Mouse (Mus musculus): Measurements from ENCODE around the gene Kcnk16. TPM values are rescaled to one million over a fixed set of nuclear protein-coding genes. Genes with fewer than 3 reads are reported as not detected.

Gene Kcnk16
- polyA plus RNA-seq, 1 experiment = not detected

DNA sequence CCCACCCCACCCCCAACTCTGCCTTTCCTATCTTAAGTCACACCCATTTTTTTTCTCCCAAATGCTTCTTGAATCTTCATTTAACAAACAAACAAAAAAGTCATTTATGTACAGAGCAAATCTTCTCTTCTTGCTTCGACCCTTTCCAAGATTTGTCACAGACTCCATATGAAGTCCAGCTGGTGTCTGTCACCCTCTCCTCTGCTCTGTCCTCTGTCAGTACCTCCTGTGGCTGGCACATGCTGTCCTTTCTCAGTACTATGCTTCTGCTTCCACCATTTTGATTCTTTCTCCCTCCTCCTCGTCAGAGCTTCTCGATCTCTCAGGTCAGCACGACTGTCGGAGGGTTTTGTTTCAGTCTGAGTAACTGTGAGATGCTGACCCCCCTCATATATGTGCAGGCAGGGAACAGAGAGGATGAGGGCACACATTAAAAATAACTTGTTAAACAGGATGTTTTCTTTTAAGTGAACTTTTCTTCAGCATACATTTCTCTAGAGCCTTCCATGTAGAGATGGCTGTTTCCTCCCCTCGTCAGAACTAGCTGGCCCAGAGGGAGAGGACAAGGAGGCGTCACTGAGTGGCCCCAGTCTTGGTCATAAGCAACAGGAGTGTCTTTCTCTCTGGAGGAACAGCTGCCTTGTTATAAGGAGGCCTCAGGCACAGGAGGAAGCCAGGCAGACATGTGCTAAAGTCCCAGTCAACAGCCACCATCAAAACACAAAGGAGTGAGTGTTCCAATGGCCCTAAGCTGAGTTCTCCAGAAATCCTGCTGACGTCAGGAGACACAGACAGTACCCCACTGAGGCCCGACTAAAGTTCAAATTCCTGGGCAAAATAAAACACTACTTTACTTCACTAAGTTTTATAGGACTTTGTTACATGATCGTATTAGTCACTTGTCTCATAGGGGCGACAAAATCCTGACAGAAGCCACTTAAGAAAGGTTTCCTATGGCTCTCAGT, 35.7 kb downstream of the Kcnk16 start:
- Histone ChIP-seq H3K27me3 (ENCODE audit: control insufficient read depth, insufficient read depth, insufficient read length) (no peaks in the 10 kb centered on the region), H3K36me3 (ENCODE audit: control insufficient read depth, insufficient read depth) (no peaks in the 10 kb centered on the region), H3ac (ENCODE audit: control insufficient read depth, insufficient read length) (no peak overlapping the region), H3K79me2 (ENCODE audit: control insufficient read depth, insufficient read depth) (no peaks in the 10 kb centered on the region), H3K4me2 (ENCODE audit: low read depth) (no peak overlapping the region), H3K4me3 (no peak overlapping the region)
- TF ChIP-seq MYOD1 (IDR thresholded peaks at IDR 0.05; ENCODE audit: control insufficient read depth in 1 of 3, insufficient read length in 2 of 3, low read depth in 2 of 3) (peak in 1 of 3 experiments; percentile 7), E2F4 (IDR thresholded peaks at IDR 0.05; ENCODE audit: insufficient read depth) (no peak)

DNA sequence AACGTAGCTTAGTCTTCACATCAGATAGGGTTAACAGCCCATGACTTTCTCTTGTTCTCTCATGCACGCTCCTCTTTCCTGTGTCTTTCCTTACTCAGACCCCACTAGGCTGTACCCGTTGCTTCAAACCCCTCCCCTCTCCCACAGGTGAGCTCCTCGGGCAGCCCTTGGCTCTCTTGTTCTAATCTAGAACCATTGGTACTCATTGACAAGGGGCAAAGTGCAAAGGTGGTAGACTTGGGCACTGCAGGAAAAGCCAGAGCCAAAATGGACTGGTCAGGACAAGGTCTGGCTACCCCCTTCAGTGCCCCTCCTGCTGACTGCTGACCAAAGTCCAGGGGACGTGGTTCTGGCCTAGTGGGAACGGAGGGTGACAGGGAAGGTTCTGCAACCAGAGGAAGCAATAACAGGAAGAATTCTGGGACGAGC, 38.9 kb downstream of the Kcnk16 start:
- H3ac ChIP-seq (ENCODE audit: control insufficient read depth, insufficient read length) = no peak overlapping the region
- no peak for TF ChIP-seq POLR2AphosphoS2 (IDR thresholded peaks at IDR 0.05; ENCODE audit: insufficient read length, low read depth)
- TF ChIP-seq TCF12 (IDR thresholded peaks at IDR 0.05; ENCODE audit: insufficient read depth, poor library complexity, severe bottlenecking) = no peak
- no peak for TF ChIP-seq MYOG (IDR thresholded peaks at IDR 0.05; ENCODE audit: control insufficient read depth in 1 of 3, insufficient read depth in 1 of 3, insufficient read length in 2 of 3, low read depth in 2 of 3)
- TF ChIP-seq USF1 (IDR thresholded peaks at IDR 0.05; ENCODE audit: low read depth) = no peak
- no peak for TF ChIP-seq TCF3 (IDR thresholded peaks at IDR 0.05; ENCODE audit: insufficient read length, low read depth)
- H3K27me3 ChIP-seq (ENCODE audit: control insufficient read depth, insufficient read depth, insufficient read length) = no peaks in the 10 kb centered on the region
- no peak overlapping the region for H3K4me2 ChIP-seq (ENCODE audit: low read depth)
- H3K36me3 ChIP-seq (ENCODE audit: control insufficient read depth, insufficient read depth) = no peaks in the 10 kb centered on the region
- no peak overlapping the region for H3K4me3 ChIP-seq
- no peaks in the 10 kb centered on the region for H3K79me2 ChIP-seq (ENCODE audit: control insufficient read depth, insufficient read depth)

GRCm38 (mm10) chr14:20229437-20229836, 39.6 kb downstream of the Kcnk16 start:
- TF ChIP-seq TCF12 (IDR thresholded peaks at IDR 0.05; ENCODE audit: insufficient read depth, poor library complexity, severe bottlenecking) = no peak
- TF ChIP-seq POLR2AphosphoS2 (IDR thresholded peaks at IDR 0.05; ENCODE audit: insufficient read length, low read depth) = no peak
- no peak for TF ChIP-seq MYOG (IDR thresholded peaks at IDR 0.05; ENCODE audit: control insufficient read depth in 1 of 3, insufficient read depth in 1 of 3, insufficient read length in 2 of 3, low read depth in 2 of 3)
- no peak for TF ChIP-seq USF1 (IDR thresholded peaks at IDR 0.05; ENCODE audit: low read depth)
- no peak for TF ChIP-seq SRF (IDR thresholded peaks at IDR 0.05; ENCODE audit: control insufficient read depth, insufficient read length, low read depth)
- no peak for TF ChIP-seq CEBPB (IDR thresholded peaks at IDR 0.05; ENCODE audit: insufficient read depth, poor library complexity, severe bottlenecking)
- no peak for TF ChIP-seq E2F4 (IDR thresholded peaks at IDR 0.05; ENCODE audit: insufficient read depth)
- TF ChIP-seq TCF3 (IDR thresholded peaks at IDR 0.05; ENCODE audit: insufficient read length, low read depth) = no peak
- TF ChIP-seq REST (IDR thresholded peaks at IDR 0.05; ENCODE audit: insufficient read depth, insufficient read length) = no peak
- TF ChIP-seq POLR2A (IDR thresholded peaks at IDR 0.05; ENCODE audit: insufficient read length, low read depth) = no peak
- no peak for TF ChIP-seq MYOD1 (IDR thresholded peaks at IDR 0.05; ENCODE audit: control insufficient read depth in 1 of 3, insufficient read length in 2 of 3, low read depth in 2 of 3)
- TF ChIP-seq MAX (IDR thresholded peaks at IDR 0.05; ENCODE audit: low read depth) = no peak
- no peak overlapping the region for H3K4me3 ChIP-seq

DNA sequence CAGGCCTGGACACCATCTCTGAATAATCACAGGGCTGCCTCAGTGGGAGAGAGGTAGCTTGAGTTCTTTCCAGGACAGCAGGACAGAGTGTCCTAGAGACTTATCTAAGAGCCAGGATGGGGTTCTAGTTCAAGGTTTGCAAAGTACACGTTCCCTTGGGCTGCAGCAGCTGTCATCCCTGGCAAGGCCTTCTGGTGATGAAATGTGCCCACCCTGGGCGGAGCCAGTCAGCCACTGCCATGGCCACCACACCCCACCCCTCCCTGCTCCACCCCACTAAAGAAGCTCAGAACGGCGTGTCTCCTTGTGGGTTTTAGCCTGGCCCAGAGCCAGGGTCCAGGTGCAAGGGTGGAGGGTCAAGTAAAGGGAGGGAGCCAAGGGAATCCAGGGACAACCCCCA, 40.7 kb downstream of the Kcnk16 start:
- no peak overlapping the region for H3ac ChIP-seq (ENCODE audit: control insufficient read depth, insufficient read length)
- H3K36me3 ChIP-seq (ENCODE audit: control insufficient read depth, insufficient read depth) = no peaks in the 10 kb centered on the region
- H3K4me3 ChIP-seq = no peak overlapping the region
- TF ChIP-seq POLR2A (IDR thresholded peaks at IDR 0.05; ENCODE audit: insufficient read length, low read depth) (no peak), CEBPB (IDR thresholded peaks at IDR 0.05; ENCODE audit: insufficient read depth, poor library complexity, severe bottlenecking) (peak; percentile 43; the same call in 1 of the 2 replicates), MYOG (IDR thresholded peaks at IDR 0.05; ENCODE audit: control insufficient read depth in 1 of 3, insufficient read depth in 1 of 3, insufficient read length in 2 of 3, low read depth in 2 of 3) (peak; percentile 54 to 93 (median 85)), TCF3 (IDR thresholded peaks at IDR 0.05; ENCODE audit: insufficient read length, low read depth) (peak; percentile 64), E2F4 (IDR thresholded peaks at IDR 0.05; ENCODE audit: insufficient read depth) (no peak), USF1 (IDR thresholded peaks at IDR 0.05; ENCODE audit: low read depth) (no peak), MAX (IDR thresholded peaks at IDR 0.05; ENCODE audit: low read depth) (no peak), SRF (IDR thresholded peaks at IDR 0.05; ENCODE audit: control insufficient read depth, insufficient read length, low read depth) (no peak), MYOD1 (IDR thresholded peaks at IDR 0.05; ENCODE audit: control insufficient read depth in 1 of 3, insufficient read length in 2 of 3, low read depth in 2 of 3) (peak; percentile 46 to 95 (median 69)), POLR2AphosphoS2 (IDR thresholded peaks at IDR 0.05; ENCODE audit: insufficient read length, low read depth) (no peak), REST (IDR thresholded peaks at IDR 0.05; ENCODE audit: insufficient read depth, insufficient read length) (no peak), TCF12 (IDR thresholded peaks at IDR 0.05; ENCODE audit: insufficient read depth, poor library complexity, severe bottlenecking) (peak; percentile 70)
- H3K79me2 ChIP-seq (ENCODE audit: control insufficient read depth, insufficient read depth) = no peaks in the 10 kb centered on the region
- H3K27me3 ChIP-seq (ENCODE audit: control insufficient read depth, insufficient read depth, insufficient read length) = no peaks in the 10 kb centered on the region
- peak overlapping the region; percentile 50 for H3K4me2 ChIP-seq (ENCODE audit: low read depth)

More at GRCm38 (mm10) chr14:20229437-20229836, 39.6 kb downstream of the Kcnk16 start:
- no peak overlapping the region for H3ac ChIP-seq (ENCODE audit: control insufficient read depth, insufficient read length)
- H3K36me3 ChIP-seq (ENCODE audit: control insufficient read depth, insufficient read depth) = no peaks in the 10 kb centered on the region
- H3K27me3 ChIP-seq (ENCODE audit: control insufficient read depth, insufficient read depth, insufficient read length) = no peaks in the 10 kb centered on the region
- H3K4me2 ChIP-seq (ENCODE audit: low read depth) = peak overlapping the region; percentile 30
- H3K79me2 ChIP-seq (ENCODE audit: control insufficient read depth, insufficient read depth) = no peaks in the 10 kb centered on the region

DNA sequence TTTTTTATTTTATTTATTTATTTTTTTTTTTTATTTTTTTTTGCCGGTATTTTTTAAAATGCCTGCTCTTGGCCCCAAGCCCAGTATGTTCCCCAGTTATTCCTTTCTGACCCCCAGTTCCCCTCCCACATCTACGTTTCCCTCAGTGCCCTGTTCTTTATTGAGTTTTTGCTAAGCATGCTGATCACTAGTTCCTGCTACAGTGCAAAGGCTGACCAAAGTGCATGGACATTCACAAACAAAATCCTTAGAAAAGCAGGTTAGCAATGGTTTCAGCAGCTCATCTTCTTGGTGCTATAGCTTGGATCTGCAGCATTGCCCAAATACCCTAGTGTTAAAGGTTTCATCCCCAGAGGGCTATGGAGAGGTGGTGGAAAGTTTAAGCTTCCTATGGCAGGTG, 42.0 kb downstream of the Kcnk16 start:
- Histone ChIP-seq H3K36me3 (ENCODE audit: control insufficient read depth, insufficient read depth) (no peaks in the 10 kb centered on the region), H3K27me3 (ENCODE audit: control insufficient read depth, insufficient read depth, insufficient read length) (no peaks in the 10 kb centered on the region), H3ac (ENCODE audit: control insufficient read depth, insufficient read length) (no peak overlapping the region), H3K4me2 (ENCODE audit: low read depth) (no peak overlapping the region), H3K4me3 (no peak overlapping the region), H3K79me2 (ENCODE audit: control insufficient read depth, insufficient read depth) (no peaks in the 10 kb centered on the region)
- TF ChIP-seq MAX (IDR thresholded peaks at IDR 0.05; ENCODE audit: low read depth) (no peak), MYOG (IDR thresholded peaks at IDR 0.05; ENCODE audit: control insufficient read depth in 1 of 3, insufficient read depth in 1 of 3, insufficient read length in 2 of 3, low read depth in 2 of 3) (no peak), SRF (IDR thresholded peaks at IDR 0.05; ENCODE audit: control insufficient read depth, insufficient read length, low read depth) (no peak), POLR2A (IDR thresholded peaks at IDR 0.05; ENCODE audit: insufficient read length, low read depth) (no peak), POLR2AphosphoS2 (IDR thresholded peaks at IDR 0.05; ENCODE audit: insufficient read length, low read depth) (no peak), CEBPB (IDR thresholded peaks at IDR 0.05; ENCODE audit: insufficient read depth, poor library complexity, severe bottlenecking) (no peak), MYOD1 (IDR thresholded peaks at IDR 0.05; ENCODE audit: control insufficient read depth in 1 of 3, insufficient read length in 2 of 3, low read depth in 2 of 3) (no peak), E2F4 (IDR thresholded peaks at IDR 0.05; ENCODE audit: insufficient read depth) (no peak), USF1 (IDR thresholded peaks at IDR 0.05; ENCODE audit: low read depth) (no peak), REST (IDR thresholded peaks at IDR 0.05; ENCODE audit: insufficient read depth, insufficient read length) (no peak), TCF12 (IDR thresholded peaks at IDR 0.05; ENCODE audit: insufficient read depth, poor library complexity, severe bottlenecking) (no peak), TCF3 (IDR thresholded peaks at IDR 0.05; ENCODE audit: insufficient read length, low read depth) (no peak)

Measured in myocyte (in vitro differentiated cells).